Mouse (Mus musculus): Measurements from ENCODE around the gene Zfp281. TPM values are rescaled to one million over a fixed set of nuclear protein-coding genes. Genes with fewer than 3 reads are reported as not detected.

Gene Zfp281
- total RNA-seq, 2 experiments from 2014 or later: 11.3 to 11.5 TPM

DNA sequence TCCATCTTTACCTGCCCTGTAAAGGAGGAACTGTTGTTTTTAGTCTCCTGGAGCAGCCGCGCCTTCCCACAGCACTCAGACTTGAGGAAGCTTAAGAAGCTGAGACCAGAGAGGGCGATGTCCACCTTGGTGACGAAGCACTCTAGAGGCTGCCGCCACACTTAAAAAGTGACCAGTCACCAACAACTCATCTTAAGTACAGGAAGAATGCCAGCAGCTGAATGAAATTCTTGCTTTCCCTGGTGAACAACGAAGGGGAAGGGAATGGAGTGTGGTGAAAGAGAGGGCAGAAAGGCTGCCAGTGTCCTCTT is 51.7 kb downstream of the Zfp281 start:
- DNase-seq: no peak
- intact Hi-C loops (cut with DNase I): no loop called here

DNA sequence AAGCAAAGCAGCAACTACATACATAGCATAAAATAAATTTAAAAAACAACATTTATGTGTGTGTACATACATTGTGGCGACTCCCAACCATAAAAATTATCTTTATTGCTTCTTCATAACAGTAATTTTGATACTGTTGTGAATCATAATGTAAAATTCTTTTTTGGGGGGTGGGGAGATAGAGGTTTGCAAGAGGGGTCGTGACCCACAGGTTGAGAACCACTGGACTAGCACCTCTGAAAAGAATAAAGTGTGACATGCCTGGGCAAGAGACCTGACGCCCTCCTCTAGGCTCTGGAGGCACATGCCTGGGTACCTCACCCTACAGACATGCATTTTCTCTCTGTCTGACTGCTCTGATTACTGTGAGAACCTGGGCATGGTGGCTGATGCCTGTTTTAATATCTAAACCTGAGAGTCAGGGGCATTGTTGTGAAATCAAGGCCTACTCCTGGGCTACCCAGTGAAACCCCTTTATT is 53.2 kb downstream of the Zfp281 start:
- no peak for DNase-seq
- intact Hi-C loops (cut with DNase I): no loop called here

- DNase-seq: no peak
- intact Hi-C loops (cut with DNase I): no loop called here
Measured at GRCm38 (mm10) chr1:136678836-136679235, 54.1 kb downstream of the Zfp281 start.

Other genes with a start within 250 kb of the Zfp281 start
- 10 to 100 TPM in 1 of 2 experiments, 1 to 10 TPM in 1; 8.9 to 10.1 TPM for gene Ddx59, start 209.6 kb upstream of the Zfp281 start, total RNA-seq (2021)
- gene Kif14, start 158.6 kb upstream of the Zfp281 start, total RNA-seq (2021): 1 to 10 TPM in 1 of 2 experiments, under 1 TPM in 1; 0.81 to 1.2 TPM